Mouse (Mus musculus): ENCODE data around the gene Aebp1.

GRCm38 (mm10) chr11:5851021-5851736 is 10.6 kb upstream of the Aebp1 start:
- TF ChIP-seq POLR2A (IDR thresholded peaks at IDR 0.05; ENCODE audit: insufficient read length, low read depth), result no peak
- no peak for TF ChIP-seq MAX (IDR thresholded peaks at IDR 0.05; ENCODE audit: low read depth)
- no peak for TF ChIP-seq CEBPB (IDR thresholded peaks at IDR 0.05; ENCODE audit: insufficient read depth, poor library complexity, severe bottlenecking)
- TF ChIP-seq E2F4 (IDR thresholded peaks at IDR 0.05; ENCODE audit: insufficient read depth), result no peak
- no peak for TF ChIP-seq MYOG (IDR thresholded peaks at IDR 0.05; ENCODE audit: control insufficient read depth in 1 of 3, insufficient read depth in 1 of 3, insufficient read length in 2 of 3, low read depth in 2 of 3)
- no peak for TF ChIP-seq REST (IDR thresholded peaks at IDR 0.05; ENCODE audit: insufficient read depth, insufficient read length)
- peak in 1 of 3 experiments; percentile 26 for TF ChIP-seq MYOD1 (IDR thresholded peaks at IDR 0.05; ENCODE audit: control insufficient read depth in 1 of 3, insufficient read length in 2 of 3, low read depth in 2 of 3)
- no peak for TF ChIP-seq USF1 (IDR thresholded peaks at IDR 0.05; ENCODE audit: low read depth)
- no peak for TF ChIP-seq TCF12 (IDR thresholded peaks at IDR 0.05; ENCODE audit: insufficient read depth, poor library complexity, severe bottlenecking)
- TF ChIP-seq TCF3 (IDR thresholded peaks at IDR 0.05; ENCODE audit: insufficient read length, low read depth), result no peak
- no peak for TF ChIP-seq POLR2AphosphoS2 (IDR thresholded peaks at IDR 0.05; ENCODE audit: insufficient read length, low read depth)

All from myocyte (in vitro differentiated cells).